Mouse (Mus musculus) heart, embryonic 13.5 days (tissue): ENCODE measurements at regions not wholly inside any gene's neighbourhood (a gene's known extent, or its start where the extent isn't known, plus 50 kb on each side); places are given as distances from the start of the nearest gene placed in this dataset.

ENCODE experiments used
- ATAC-seq: fragments of 200-750 bp; cut with Nextera tagmentation; 2 replicates; pipeline ENCODE4 v1.8.0; 2017; ENCODE audit warnings: moderate TSS enrichment; ENCODE audit not compliant: insufficient number of reproducible peaks, low FRiP score, low TSS enrichment; ENCODE audit errors: extremely low read depth
- H3K27ac ChIP-seq: fragments of 300-500 bp; sonication (generic); replicated peaks from 2 replicates; pipeline ENCODE4 v1.5.1; 2015; ENCODE audit warnings: moderate library complexity, mild to moderate bottlenecking, inconsistent platforms
- H3K27me3 ChIP-seq: fragments of 300-500 bp; sonication (generic); replicated peaks from 2 replicates; pipeline ENCODE4 v1.6.1; 2015; ENCODE audit warnings: mild to moderate bottlenecking, inconsistent platforms
- H3K36me3 ChIP-seq: fragments of 300-500 bp; sonication (generic); 2 replicates; pipeline ENCODE4 v1.6.1; 2015; ENCODE audit warnings: mild to moderate bottlenecking, inconsistent platforms
- H3K4me1 ChIP-seq: fragments of 300-500 bp; sonication (generic); 2 replicates; pipeline ENCODE4 v1.6.1; 2015; ENCODE audit warnings: inconsistent platforms
- H3K4me2 ChIP-seq: fragments of 300-500 bp; sonication (generic); 2 replicates; pipeline ENCODE4 v1.6.1; 2015; ENCODE audit warnings: inconsistent platforms, mild to moderate bottlenecking, moderate library complexity
- H3K4me3 ChIP-seq: fragments of 300-500 bp; sonication (generic); 2 replicates; pipeline ENCODE4 v1.5.1; 2015; ENCODE audit warnings: moderate library complexity, mild to moderate bottlenecking, inconsistent platforms
- H3K9ac ChIP-seq: fragments of 300-500 bp; sonication (generic); 2 replicates; pipeline ENCODE4 v1.6.1; 2015; ENCODE audit warnings: inconsistent platforms, mild to moderate bottlenecking, moderate library complexity
- H3K9me3 ChIP-seq: fragments of 300-500 bp; sonication (generic); 2 replicates; pipeline ENCODE4 v1.6.1; 2016; ENCODE audit warnings: inconsistent platforms
- WGBS: fragments of 180-500 bp; shearing (Covaris S2); methylation state at CpG from one replicate; pipeline ENCODE4 v1.1.7; 2015; ENCODE audit warnings: mixed read lengths; 5-methylcytosine and 5-hydroxymethylcytosine counted together

- Histone ChIP-seq H3K9me3 (no peaks in the 10 kb centered on the region), H3K4me1 (peaks cover 10% of the 10 kb centered on the region; the same call in 1 of the 2 replicates), H3K9ac (no peak overlapping the region), H3K4me3 (no peak overlapping the region), H3K36me3 (no peaks in the 10 kb centered on the region), H3K27me3 (0 out of 2 replicates have a peak, but pooled peaks cover 7% of the 10 kb centered on the region), H3K27ac (no peak overlapping the region), H3K4me2 (peak overlapping the region; percentile 49)
- no peak for ATAC-seq
- WGBS, result 33% methylated on average over 10 of the region's 10 CpGs
Measured at GRCm38 (mm10) chr11:114370708-114371107, 297.6 kb upstream of the Rpl38 start.

GRCm38 (mm10) chr11:114367779-114368178 is 300.5 kb upstream of the Rpl38 start:
- H3K9ac ChIP-seq, result no peak overlapping the region
- no peak overlapping the region for H3K4me3 ChIP-seq
- no peaks in the 10 kb centered on the region for H3K9me3 ChIP-seq
- no peak overlapping the region for H3K4me2 ChIP-seq
- H3K4me1 ChIP-seq, result peaks cover 10% of the 10 kb centered on the region; the same call in 1 of the 2 replicates
- H3K27ac ChIP-seq, result no peak overlapping the region
- H3K36me3 ChIP-seq, result no peaks in the 10 kb centered on the region
- 75% methylated on average over 8 of the region's 8 CpGs for WGBS
- no peak for ATAC-seq
- H3K27me3 ChIP-seq, result 0 out of 2 replicates have a peak, but pooled peaks cover 7% of the 10 kb centered on the region

GRCm38 (mm10) chr11:114360946-114361345 is 294.1 kb upstream of the Sdk2 start:
- H3K9ac ChIP-seq, result no peak overlapping the region
- 76% methylated on average over 8 of the region's 8 CpGs for WGBS
- H3K27ac ChIP-seq, result no peak overlapping the region
- ATAC-seq, result no peak
- H3K27me3 ChIP-seq, result no peaks in the 10 kb centered on the region
- H3K4me3 ChIP-seq, result no peak overlapping the region
- no peaks in the 10 kb centered on the region for H3K36me3 ChIP-seq
- H3K4me2 ChIP-seq, result no peak overlapping the region
- no peaks in the 10 kb centered on the region for H3K4me1 ChIP-seq
- peaks cover 5% of the 10 kb centered on the region for H3K9me3 ChIP-seq

GRCm38 (mm10) chr11:114360321-114360720 is 293.5 kb upstream of the Sdk2 start:
- 80% methylated on average over 10 of the region's 10 CpGs for WGBS
- no peak for ATAC-seq
- Histone ChIP-seq H3K4me3 (no peak overlapping the region), H3K9ac (no peak overlapping the region), H3K4me1 (no peaks in the 10 kb centered on the region), H3K27me3 (no peaks in the 10 kb centered on the region), H3K27ac (no peak overlapping the region), H3K9me3 (peaks cover 5% of the 10 kb centered on the region), H3K36me3 (no peaks in the 10 kb centered on the region), H3K4me2 (no peak overlapping the region)

- WGBS, result 46% methylated on average over 4 of the region's 4 CpGs
- Histone ChIP-seq H3K27me3 (no peaks in the 10 kb centered on the region), H3K36me3 (no peaks in the 10 kb centered on the region), H3K4me3 (no peak overlapping the region), H3K9ac (no peak overlapping the region), H3K9me3 (no peaks in the 10 kb centered on the region), H3K4me1 (peaks cover 5% of the 10 kb centered on the region; the same call in 1 of the 2 replicates), H3K4me2 (no peak overlapping the region), H3K27ac (no peak overlapping the region)
- no peak for ATAC-seq
Measured at GRCm38 (mm10) chr11:114352146-114352795, 285.4 kb upstream of the Sdk2 start.

- ATAC-seq, result no peak
- WGBS, result 71% methylated on average over 12 of the region's 12 CpGs
- no peak overlapping the region for H3K27ac ChIP-seq
Measured at GRCm38 (mm10) chr11:114336839-114337484, 270.1 kb upstream of the Sdk2 start.

GRCm38 (mm10) chr11:114335950-114336838 is 269.3 kb upstream of the Sdk2 start:
- Histone ChIP-seq H3K4me2 (no peak overlapping the region), H3K9me3 (no peaks in the 10 kb centered on the region), H3K4me1 (peaks cover 9% of the 10 kb centered on the region), H3K27ac (no peak overlapping the region), H3K4me3 (no peak overlapping the region), H3K27me3 (no peaks in the 10 kb centered on the region), H3K36me3 (no peaks in the 10 kb centered on the region), H3K9ac (no peak overlapping the region)
- 46% methylated on average over 10 of the region's 10 CpGs for WGBS
- no peak for ATAC-seq

More at GRCm38 (mm10) chr11:114336839-114337484, 270.1 kb upstream of the Sdk2 start:
- Histone ChIP-seq H3K4me3 (no peak overlapping the region), H3K36me3 (no peaks in the 10 kb centered on the region), H3K27me3 (no peaks in the 10 kb centered on the region), H3K9me3 (no peaks in the 10 kb centered on the region), H3K4me2 (no peak overlapping the region), H3K4me1 (peaks cover 9% of the 10 kb centered on the region), H3K9ac (no peak overlapping the region)

- Histone ChIP-seq H3K4me2 (no peak overlapping the region), H3K9me3 (no peaks in the 10 kb centered on the region), H3K9ac (no peak overlapping the region), H3K27ac (peak overlapping the region; percentile 38), H3K36me3 (no peaks in the 10 kb centered on the region), H3K4me1 (0 out of 2 replicates have a peak, but pooled peaks cover 4% of the 10 kb centered on the region), H3K27me3 (no peaks in the 10 kb centered on the region), H3K4me3 (no peak overlapping the region)
- WGBS, result 47% methylated on average over 5 of the region's 5 CpGs
- ATAC-seq, result no peak
Measured at GRCm38 (mm10) chr11:114331579-114332150, 264.8 kb upstream of the Sdk2 start.

GRCm38 (mm10) chr11:114330316-114330715 is 263.5 kb upstream of the Sdk2 start:
- Histone ChIP-seq H3K4me3 (no peak overlapping the region), H3K27ac (no peak overlapping the region), H3K36me3 (no peaks in the 10 kb centered on the region), H3K4me1 (no peaks in the 10 kb centered on the region), H3K27me3 (no peaks in the 10 kb centered on the region), H3K9me3 (no peaks in the 10 kb centered on the region), H3K9ac (no peak overlapping the region), H3K4me2 (no peak overlapping the region)
- ATAC-seq, result no peak
- 76% methylated on average over 5 of the region's 5 CpGs for WGBS

GRCm38 (mm10) chr11:114322627-114323026 is 255.8 kb upstream of the Sdk2 start:
- no peak overlapping the region for H3K27ac ChIP-seq
- ATAC-seq, result no peak

GRCm38 (mm10) chr11:114321974-114322373 is 255.1 kb upstream of the Sdk2 start:
- no peaks in the 10 kb centered on the region for H3K36me3 ChIP-seq
- no peaks in the 10 kb centered on the region for H3K9me3 ChIP-seq
- ATAC-seq, result no peak
- no peak overlapping the region for H3K4me2 ChIP-seq
- H3K27me3 ChIP-seq, result peaks cover 20% of the 10 kb centered on the region
- peaks cover 10% of the 10 kb centered on the region for H3K4me1 ChIP-seq
- no peak overlapping the region for H3K9ac ChIP-seq
- WGBS, result 80% methylated on average over 12 of the region's 12 CpGs
- H3K27ac ChIP-seq, result no peak overlapping the region
- H3K4me3 ChIP-seq, result no peak overlapping the region

More at GRCm38 (mm10) chr11:114322627-114323026, 255.8 kb upstream of the Sdk2 start:
- H3K27me3 ChIP-seq, result peaks cover 20% of the 10 kb centered on the region
- H3K4me3 ChIP-seq, result no peak overlapping the region
- H3K36me3 ChIP-seq, result no peaks in the 10 kb centered on the region
- peaks cover 5% of the 10 kb centered on the region for H3K4me1 ChIP-seq
- H3K9ac ChIP-seq, result no peak overlapping the region
- H3K4me2 ChIP-seq, result no peak overlapping the region
- WGBS, result 78% methylated on average over 4 of the region's 4 CpGs
- H3K9me3 ChIP-seq, result no peaks in the 10 kb centered on the region
